Mouse (Mus musculus): ENCODE results near the gene Tnpo2. TPM values are rescaled to one million over a fixed set of nuclear protein-coding genes. Genes with fewer than 3 reads are reported as not detected.
A peak's percentile ranks its signal among the peaks of the same experiment; 100 is the strongest.

Tnpo2 gene
- polyA plus RNA-seq, 1 experiment from 2014 or later, result 65.1 TPM

DNA sequence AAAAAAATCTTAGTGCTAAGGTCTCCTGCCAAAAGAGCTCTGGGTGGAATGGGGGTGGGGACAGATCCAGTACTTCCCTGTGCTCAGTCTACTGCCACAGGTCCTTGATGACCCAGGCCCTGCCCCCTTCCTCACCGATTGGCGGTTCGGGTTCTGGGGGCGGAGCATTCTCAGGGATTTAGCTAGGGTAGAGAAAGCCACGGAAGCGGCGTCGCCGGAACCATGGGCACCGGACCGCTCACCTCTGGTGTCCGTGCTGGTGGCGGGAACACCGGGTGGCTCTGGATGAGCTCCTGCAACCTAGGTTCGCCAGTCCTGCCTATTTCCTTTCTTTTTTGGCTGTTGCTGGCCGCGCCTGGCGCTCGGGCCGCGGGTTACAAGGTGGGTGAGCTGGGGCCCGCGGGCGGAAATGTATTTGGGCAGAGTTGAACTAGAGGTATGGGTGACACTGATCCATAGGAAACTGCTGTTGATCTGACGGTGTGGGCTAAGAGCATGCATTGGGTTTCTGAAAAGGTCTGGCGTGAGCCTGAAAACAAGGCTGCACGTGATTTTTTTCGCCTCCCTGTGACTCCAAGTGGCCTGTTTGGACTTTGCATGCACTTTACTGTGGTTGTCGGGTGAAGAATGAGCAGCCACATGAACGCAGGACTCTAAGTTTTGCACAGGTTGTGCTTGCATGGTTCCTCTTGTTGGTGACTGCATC is 46.5 kb downstream of the Tnpo2 start, which contains the start of gene Man2b1:
Man2b1 (plus strand) TSS at position 163 of the 706 bp plus-strand sequence.
- Histone ChIP-seq H3K36me3 (ENCODE audit: control insufficient read depth, insufficient read depth, low read length) (no peaks in the 10 kb centered on the region), H3K4me3 (ENCODE audit: low read depth, low read length) (peak within 1 kb of the TSS; percentile 65), H3K27me3 (ENCODE audit: control insufficient read depth, insufficient read depth, low read depth, low read length) (no peaks in the 10 kb centered on the region), H3K4me1 (ENCODE audit: control insufficient read depth, insufficient read depth, low read length) (peaks cover 31% of the 10 kb centered on the region), H3K27ac (ENCODE audit: low read length) (peak within 1 kb of the TSS; percentile 2; the same call in 1 of the 2 replicates), H3K9me3 (replicated peaks; ENCODE audit: control insufficient read depth, low read length, poor library complexity, severe bottlenecking) (no peaks in the 10 kb centered on the region), H3K4me2 (ENCODE audit: low read length) (peak within 1 kb of the TSS; percentile 80), H3K9ac (ENCODE audit: low read depth, low read length) (peak within 1 kb of the TSS; percentile 75)
- under 1% methylated on average over 30 of the region's 30 CpGs for WGBS
- ATAC-seq, result peak; percentile 90

DNA sequence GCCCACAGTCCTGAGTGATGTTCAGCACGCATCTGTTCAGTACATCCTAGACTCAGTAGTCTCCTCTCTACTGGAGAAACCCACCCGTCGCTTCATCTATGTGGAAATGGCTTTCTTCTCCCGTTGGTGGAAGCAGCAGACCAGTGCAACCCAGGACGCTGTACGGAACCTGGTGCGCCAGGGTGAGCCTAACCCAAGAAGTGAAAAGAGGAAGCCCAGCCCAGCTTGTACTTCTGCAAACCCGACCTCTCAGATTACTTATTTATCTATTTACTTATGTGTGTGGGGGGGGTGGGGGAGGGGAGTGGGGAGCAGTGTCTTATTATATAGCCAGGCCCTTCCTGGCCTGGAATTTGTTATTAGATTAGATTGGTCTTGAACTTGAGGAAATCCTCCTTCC is 47.9 kb downstream of the Tnpo2 start:
- no peak for ATAC-seq
- Histone ChIP-seq H3K27me3 (ENCODE audit: control insufficient read depth, insufficient read depth, low read depth, low read length) (no peaks in the 10 kb centered on the region), H3K4me3 (ENCODE audit: low read depth, low read length) (no peak overlapping the region), H3K9ac (ENCODE audit: low read depth, low read length) (no peak overlapping the region), H3K27ac (ENCODE audit: low read length) (no peak overlapping the region), H3K36me3 (ENCODE audit: control insufficient read depth, insufficient read depth, low read length) (0 out of 2 replicates have a peak, but pooled peaks cover 4% of the 10 kb centered on the region), H3K9me3 (replicated peaks; ENCODE audit: control insufficient read depth, low read length, poor library complexity, severe bottlenecking) (no peaks in the 10 kb centered on the region), H3K4me1 (ENCODE audit: control insufficient read depth, insufficient read depth, low read length) (peaks cover 28% of the 10 kb centered on the region), H3K4me2 (ENCODE audit: low read length) (no peak overlapping the region)
- 93% methylated on average over 8 of the region's 8 CpGs for WGBS

DNA sequence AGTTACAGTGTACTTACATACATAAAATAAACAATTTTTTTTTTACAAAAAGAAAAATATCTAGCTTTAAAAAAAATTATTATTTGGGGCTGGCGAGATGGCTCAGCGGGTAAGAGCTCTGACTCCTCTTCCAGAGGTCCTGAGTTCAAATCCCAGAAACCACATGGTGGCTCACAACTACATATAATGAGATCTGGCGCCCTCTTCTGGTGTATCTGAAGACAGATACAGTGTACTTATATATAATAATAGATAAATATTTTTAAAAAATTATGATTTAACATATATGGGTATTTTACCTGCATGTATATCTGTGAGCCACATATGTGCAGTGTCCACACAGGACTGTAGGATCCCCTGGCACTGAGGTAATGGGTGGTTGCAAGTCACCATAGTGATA is 49.5 kb downstream of the Tnpo2 start:
- H3K27ac ChIP-seq (ENCODE audit: low read length), result no peak overlapping the region
- H3K4me2 ChIP-seq (ENCODE audit: low read length), result no peak overlapping the region
- WGBS, result 89% methylated on average over 3 of the region's 3 CpGs
- ATAC-seq, result no peak
- H3K9ac ChIP-seq (ENCODE audit: low read depth, low read length), result no peak overlapping the region
- no peaks in the 10 kb centered on the region for H3K9me3 ChIP-seq (replicated peaks; ENCODE audit: control insufficient read depth, low read length, poor library complexity, severe bottlenecking)
- no peaks in the 10 kb centered on the region for H3K27me3 ChIP-seq (ENCODE audit: control insufficient read depth, insufficient read depth, low read depth, low read length)
- H3K36me3 ChIP-seq (ENCODE audit: control insufficient read depth, insufficient read depth, low read length), result 0 out of 2 replicates have a peak, but pooled peaks cover 4% of the 10 kb centered on the region
- no peak overlapping the region for H3K4me3 ChIP-seq (ENCODE audit: low read depth, low read length)
- peaks cover 23% of the 10 kb centered on the region for H3K4me1 ChIP-seq (ENCODE audit: control insufficient read depth, insufficient read depth, low read length)

DNA sequence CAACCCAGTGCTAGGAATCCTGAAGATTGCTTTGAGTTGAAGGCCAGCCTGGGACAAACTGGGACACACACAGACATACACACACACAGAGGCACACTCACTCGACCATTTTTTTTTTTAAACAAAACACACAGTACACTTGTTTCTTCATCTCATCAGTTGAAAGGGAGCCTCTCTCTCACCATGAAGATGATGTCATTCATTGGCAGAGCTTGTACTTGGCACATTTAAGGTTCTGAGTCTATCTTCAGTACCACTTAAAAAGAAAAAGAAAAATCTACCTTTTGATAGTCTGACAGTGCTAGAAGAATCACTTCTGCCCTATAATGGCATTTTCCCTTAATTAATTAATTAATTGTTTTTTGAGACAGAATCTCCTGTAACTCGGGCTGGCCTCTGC is 52.1 kb downstream of the Tnpo2 start:
- Histone ChIP-seq H3K27me3 (ENCODE audit: control insufficient read depth, insufficient read depth, low read depth, low read length) (no peaks in the 10 kb centered on the region), H3K27ac (ENCODE audit: low read length) (no peak overlapping the region), H3K4me2 (ENCODE audit: low read length) (no peak overlapping the region), H3K36me3 (ENCODE audit: control insufficient read depth, insufficient read depth, low read length) (0 out of 2 replicates have a peak, but pooled peaks cover 4% of the 10 kb centered on the region), H3K9me3 (replicated peaks; ENCODE audit: control insufficient read depth, low read length, poor library complexity, severe bottlenecking) (no peaks in the 10 kb centered on the region), H3K4me3 (ENCODE audit: low read depth, low read length) (no peak overlapping the region), H3K4me1 (ENCODE audit: control insufficient read depth, insufficient read depth, low read length) (peaks cover 6% of the 10 kb centered on the region), H3K9ac (ENCODE audit: low read depth, low read length) (no peak overlapping the region)
- 85% methylated on average over 2 of the region's 2 CpGs for WGBS
- ATAC-seq, result no peak

DNA sequence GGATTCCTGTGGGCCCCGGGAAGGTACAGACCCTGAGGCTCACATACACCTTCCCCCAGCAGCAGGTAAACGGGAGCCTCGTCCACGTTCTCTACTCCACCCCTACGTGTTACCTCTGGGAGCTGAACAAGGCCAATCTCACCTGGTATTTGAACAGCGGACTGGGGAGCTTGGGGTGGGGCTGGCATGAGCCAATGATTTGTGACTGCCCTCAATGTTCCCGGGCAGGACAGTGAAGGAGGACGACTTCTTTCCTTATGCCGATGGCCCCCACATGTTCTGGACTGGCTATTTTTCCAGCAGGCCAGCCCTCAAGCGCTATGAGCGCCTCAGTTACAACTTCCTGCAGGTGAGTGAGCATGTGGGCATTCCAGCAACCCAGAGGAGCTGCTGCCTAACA is 54.1 kb downstream of the Tnpo2 start:
- no peak for ATAC-seq

DNA sequence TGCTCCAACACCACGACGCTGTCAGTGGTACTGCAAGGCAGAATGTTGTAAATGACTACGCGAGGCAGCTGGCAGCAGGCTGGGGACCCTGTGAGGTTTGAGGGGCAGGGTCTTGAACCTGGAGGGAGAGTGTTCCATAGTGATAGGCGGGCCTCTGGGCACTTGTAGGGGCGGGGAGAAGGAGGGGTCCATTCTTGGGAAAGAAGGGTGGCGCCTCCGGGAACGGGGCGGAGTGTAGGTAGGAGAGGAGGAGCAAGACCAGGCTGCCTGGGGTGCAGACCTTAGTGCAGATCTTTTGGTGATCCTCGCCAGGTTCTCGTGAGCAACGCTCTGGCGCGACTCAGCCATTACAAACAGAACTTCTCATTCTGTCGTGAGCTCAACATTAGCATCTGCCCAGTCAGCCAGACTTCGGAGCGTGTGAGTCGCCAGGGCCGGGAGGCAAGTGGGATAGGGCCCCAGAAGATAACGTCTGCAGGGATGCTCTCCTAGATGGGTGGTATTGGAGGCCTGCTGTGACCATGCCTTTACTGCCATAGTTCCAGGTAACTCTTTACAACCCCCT is 54.9 kb downstream of the Tnpo2 start:
- H3K9ac ChIP-seq (ENCODE audit: low read depth, low read length), result no peak overlapping the region
- H3K4me3 ChIP-seq (ENCODE audit: low read depth, low read length), result no peak overlapping the region
- WGBS, result 33% methylated on average over 21 of the region's 21 CpGs
- peaks cover 5% of the 10 kb centered on the region for H3K36me3 ChIP-seq (ENCODE audit: control insufficient read depth, insufficient read depth, low read length)
- no peaks in the 10 kb centered on the region for H3K9me3 ChIP-seq (replicated peaks; ENCODE audit: control insufficient read depth, low read length, poor library complexity, severe bottlenecking)
- H3K27me3 ChIP-seq (ENCODE audit: control insufficient read depth, insufficient read depth, low read depth, low read length), result no peaks in the 10 kb centered on the region
- no peak overlapping the region for H3K4me2 ChIP-seq (ENCODE audit: low read length)
- no peak overlapping the region for H3K27ac ChIP-seq (ENCODE audit: low read length)
- no peak for ATAC-seq
- no peaks in the 10 kb centered on the region for H3K4me1 ChIP-seq (ENCODE audit: control insufficient read depth, insufficient read depth, low read length)

More for the DNA sequence above, 54.1 kb downstream of the Tnpo2 start:
- H3K36me3 ChIP-seq (ENCODE audit: control insufficient read depth, insufficient read depth, low read length), result peaks cover 4% of the 10 kb centered on the region; the same call in 1 of the 2 replicates
- WGBS, result 91% methylated on average over 11 of the region's 11 CpGs
- H3K27ac ChIP-seq (ENCODE audit: low read length), result no peak overlapping the region
- no peak overlapping the region for H3K9ac ChIP-seq (ENCODE audit: low read depth, low read length)
- no peaks in the 10 kb centered on the region for H3K27me3 ChIP-seq (ENCODE audit: control insufficient read depth, insufficient read depth, low read depth, low read length)
- no peak overlapping the region for H3K4me2 ChIP-seq (ENCODE audit: low read length)
- no peaks in the 10 kb centered on the region for H3K4me1 ChIP-seq (ENCODE audit: control insufficient read depth, insufficient read depth, low read length)
- no peaks in the 10 kb centered on the region for H3K9me3 ChIP-seq (replicated peaks; ENCODE audit: control insufficient read depth, low read length, poor library complexity, severe bottlenecking)
- no peak overlapping the region for H3K4me3 ChIP-seq (ENCODE audit: low read depth, low read length)

DNA sequence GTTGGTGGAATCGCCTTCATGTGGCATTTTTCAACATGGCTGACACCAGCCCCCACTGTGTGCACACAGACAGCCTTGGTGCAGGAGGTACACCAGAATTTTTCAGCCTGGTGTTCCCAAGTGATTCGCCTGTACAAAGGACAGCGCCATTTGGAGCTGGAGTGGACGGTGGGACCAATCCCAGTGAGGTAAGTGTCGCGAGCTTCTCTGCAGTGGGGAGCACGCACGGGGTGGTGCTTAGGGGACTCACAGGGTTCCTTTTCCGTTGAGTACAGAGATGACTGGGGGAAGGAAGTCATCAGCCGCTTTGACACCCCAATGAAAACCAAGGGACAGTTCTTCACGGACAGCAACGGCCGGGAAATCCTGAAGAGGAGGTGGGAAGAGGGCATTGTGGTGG is 58.3 kb downstream of the Tnpo2 start:
- H3K27me3 ChIP-seq (ENCODE audit: control insufficient read depth, insufficient read depth, low read depth, low read length), result no peaks in the 10 kb centered on the region
- peaks cover 16% of the 10 kb centered on the region for H3K36me3 ChIP-seq (ENCODE audit: control insufficient read depth, insufficient read depth, low read length)
- no peak overlapping the region for H3K4me3 ChIP-seq (ENCODE audit: low read depth, low read length)
- H3K9me3 ChIP-seq (replicated peaks; ENCODE audit: control insufficient read depth, low read length, poor library complexity, severe bottlenecking), result no peaks in the 10 kb centered on the region
- H3K4me2 ChIP-seq (ENCODE audit: low read length), result no peak overlapping the region
- no peak for ATAC-seq
- H3K9ac ChIP-seq (ENCODE audit: low read depth, low read length), result no peak overlapping the region
- H3K27ac ChIP-seq (ENCODE audit: low read length), result no peak overlapping the region
- WGBS, result 94% methylated on average over 13 of the region's 13 CpGs
- H3K4me1 ChIP-seq (ENCODE audit: control insufficient read depth, insufficient read depth, low read length), result no peaks in the 10 kb centered on the region

DNA sequence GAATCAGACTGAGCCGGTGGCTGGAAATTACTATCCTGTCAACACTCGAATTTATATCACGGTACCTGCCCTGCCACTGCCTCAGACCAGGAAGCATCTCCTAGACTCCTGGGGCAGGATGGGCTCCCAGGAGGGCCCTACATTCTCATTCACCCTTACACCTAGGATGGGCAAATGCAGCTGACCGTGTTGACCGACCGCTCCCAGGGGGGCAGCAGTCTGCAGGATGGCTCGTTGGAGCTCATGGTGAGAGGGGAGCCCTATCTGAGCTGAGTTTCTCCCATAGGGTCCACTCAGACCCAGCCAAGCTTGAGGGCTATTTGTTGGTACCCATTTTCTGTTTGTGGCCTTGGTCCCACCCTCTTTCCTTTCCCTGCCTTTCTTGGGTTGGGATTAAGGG is 58.9 kb downstream of the Tnpo2 start:
- H3K36me3 ChIP-seq (ENCODE audit: control insufficient read depth, insufficient read depth, low read length), result peaks cover 16% of the 10 kb centered on the region
- no peak overlapping the region for H3K4me3 ChIP-seq (ENCODE audit: low read depth, low read length)
- H3K9ac ChIP-seq (ENCODE audit: low read depth, low read length), result no peak overlapping the region
- no peaks in the 10 kb centered on the region for H3K4me1 ChIP-seq (ENCODE audit: control insufficient read depth, insufficient read depth, low read length)
- no peak overlapping the region for H3K4me2 ChIP-seq (ENCODE audit: low read length)
- no peaks in the 10 kb centered on the region for H3K9me3 ChIP-seq (replicated peaks; ENCODE audit: control insufficient read depth, low read length, poor library complexity, severe bottlenecking)
- 96% methylated on average over 7 of the region's 7 CpGs for WGBS
- no peaks in the 10 kb centered on the region for H3K27me3 ChIP-seq (ENCODE audit: control insufficient read depth, insufficient read depth, low read depth, low read length)
- H3K27ac ChIP-seq (ENCODE audit: low read length), result no peak overlapping the region
- no peak for ATAC-seq

DNA sequence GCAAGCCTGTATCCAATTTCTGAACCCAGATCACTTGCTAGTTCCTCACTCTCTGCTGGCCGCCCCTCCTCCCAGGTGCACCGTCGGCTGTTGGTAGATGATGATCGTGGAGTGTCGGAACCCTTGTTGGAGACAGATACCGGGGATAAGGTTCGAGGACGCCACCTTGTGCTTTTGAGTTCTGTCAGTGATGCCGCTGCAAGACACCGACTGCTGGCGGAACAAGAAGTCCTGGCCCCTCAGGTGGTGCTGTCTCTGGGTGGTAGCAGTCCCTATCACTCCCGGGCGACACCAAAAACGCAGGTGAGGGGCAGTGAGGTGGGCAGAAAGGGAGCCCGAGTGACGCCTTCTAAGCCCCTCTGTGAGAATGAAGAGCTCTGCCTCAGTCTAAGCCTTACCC is 59.5 kb downstream of the Tnpo2 start:
- Histone ChIP-seq H3K4me3 (ENCODE audit: low read depth, low read length) (no peak overlapping the region), H3K4me1 (ENCODE audit: control insufficient read depth, insufficient read depth, low read length) (no peaks in the 10 kb centered on the region), H3K36me3 (ENCODE audit: control insufficient read depth, insufficient read depth, low read length) (peaks cover 16% of the 10 kb centered on the region), H3K27me3 (ENCODE audit: control insufficient read depth, insufficient read depth, low read depth, low read length) (no peaks in the 10 kb centered on the region), H3K9ac (ENCODE audit: low read depth, low read length) (no peak overlapping the region), H3K4me2 (ENCODE audit: low read length) (no peak overlapping the region), H3K9me3 (replicated peaks; ENCODE audit: control insufficient read depth, low read length, poor library complexity, severe bottlenecking) (no peaks in the 10 kb centered on the region), H3K27ac (ENCODE audit: low read length) (no peak overlapping the region)
- WGBS, result 95% methylated on average over 16 of the region's 16 CpGs
- ATAC-seq, result no peak
